Mouse (Mus musculus) C2C12 (cell line): ENCODE data around the gene Rnpc3.

ENCODE experiments used
- CEBPB ChIP-seq: IDR thresholded peaks from one replicate; pipeline ENCODE4 v1.6.1; 2011; ENCODE audit warnings: low read depth, mild to moderate bottlenecking, control low read depth, moderate library complexity
- CTCF ChIP-seq: IDR thresholded peaks from one replicate; pipeline ENCODE4 v1.5.1; 2011; ENCODE audit not compliant: control insufficient read depth, insufficient read depth, insufficient read length
- FOSL1 ChIP-seq: IDR thresholded peaks from one replicate; pipeline ENCODE4 v1.8.0; 2011; ENCODE audit warnings: mild to moderate bottlenecking, low read length; ENCODE audit not compliant: poor library complexity, insufficient read depth, severe bottlenecking
- MAX ChIP-seq: IDR thresholded peaks from one replicate; pipeline ENCODE4 v1.6.1; 2011; ENCODE audit warnings: mild to moderate bottlenecking, control low read depth
- MYOD1 ChIP-seq: IDR thresholded peaks from one replicate; pipeline ENCODE4 v1.6.1; 2011; ENCODE audit warnings: low read depth; ENCODE audit not compliant: control insufficient read depth, insufficient read length
- MYOG ChIP-seq: IDR thresholded peaks from one replicate; pipeline ENCODE4 v1.6.1; 2011; ENCODE audit not compliant: control insufficient read depth, insufficient read length; ENCODE audit errors: extremely low read depth
- USF1 ChIP-seq: IDR thresholded peaks from one replicate; pipeline ENCODE4 v1.6.1; 2011; ENCODE audit warnings: low read depth, mild to moderate bottlenecking, control low read depth, moderate library complexity

- no peak for TF ChIP-seq CTCF
- no peak for TF ChIP-seq MYOD1
- no peak for TF ChIP-seq USF1
- TF ChIP-seq CEBPB = no peak
- no peak for TF ChIP-seq MAX
- no peak for TF ChIP-seq MYOG
- TF ChIP-seq FOSL1 = no peak
These were observed 615 bp upstream of the Rnpc3 start for GRCm38 (mm10) chr3:113630564-113630963.
